8 mouse cellular contexts compared by ENCODE assay signal in the genomic region with DNA sequence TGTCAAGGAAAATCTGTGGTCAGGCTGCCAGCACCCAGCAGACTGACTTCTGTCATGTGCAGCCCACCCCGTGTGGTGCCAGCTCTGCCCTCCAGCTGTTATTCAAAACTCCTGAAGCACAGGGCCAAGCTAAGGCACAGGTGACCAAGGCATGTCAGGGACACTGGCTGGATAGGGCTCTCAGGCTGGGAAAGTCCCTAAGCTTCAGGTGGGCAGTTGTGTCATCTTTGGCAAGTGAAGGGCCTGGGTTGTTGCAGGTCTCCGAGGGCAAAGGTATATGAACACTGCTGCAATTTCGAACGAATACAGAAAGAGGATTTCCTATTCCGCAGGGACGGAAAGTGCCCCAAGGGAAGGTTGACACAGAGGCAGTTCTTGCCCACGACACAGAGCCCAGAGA. TPM values are rescaled to one million over a fixed set of nuclear protein-coding genes. Genes with fewer than 3 reads are reported as not detected.
DNase-seq lines count a peak whose midpoint lies in the region; ATAC-seq and TF ChIP-seq lines count a peak whose summit lies in the region.

No protein-coding gene starts in this region.

- peaks cover 59% of the 10 kb centered on the region for H3K4me1 ChIP-seq in embryonic facial prominence, embryonic 12.5 days
- peaks cover 61% of the 10 kb centered on the region for H3K4me1 ChIP-seq in limb, embryonic 10.5 days
- peaks cover 92% of the 10 kb centered on the region for H3K4me1 ChIP-seq in neural tube, embryonic 15.5 days

- intact Hi-C loops in gastrocnemius, adult 2 months (cut with DNase I): no loop called here
- intact Hi-C loops in gastrocnemius, postnatal 14 days (cut with DNase I; ENCODE audit: low total_unique reads): no loop called here

- H3K4me2 ChIP-seq in embryonic facial prominence, embryonic 12.5 days (replicated peaks): peak overlapping the region; percentile 92
- H3K4me2 ChIP-seq in neural tube, embryonic 15.5 days: peak overlapping the region; percentile 95

- DNase-seq in gastrocnemius, adult 2 months: peak; percentile 35
- no peak for DNase-seq in gastrocnemius, postnatal 14 days
- peak; percentile 53 for DNase-seq in limb, embryonic 10.5 days (ENCODE audit: low spot score)
- DNase-seq in spleen, postnatal 4 days (ENCODE audit: low spot score in 2 of 2): no peak

- no peak for ATAC-seq in embryonic facial prominence, embryonic 12.5 days (ENCODE audit: insufficient number of reproducible peaks, insufficient read depth, low FRiP score, low TSS enrichment)
- ATAC-seq in neural tube, embryonic 15.5 days (ENCODE audit: low FRiP score): no peak; the same call in 1 of the 2 replicates
- no peak for ATAC-seq in megakaryocyte progenitor cell, adult 5-6 weeks (replicated peaks; ENCODE audit: poor library complexity)

- peak overlapping the region; percentile 86 for H3K9ac ChIP-seq in embryonic facial prominence, embryonic 12.5 days
- peak overlapping the region; percentile 80 for H3K9ac ChIP-seq in neural tube, embryonic 15.5 days (replicated peaks)

- H3ac ChIP-seq in C2C12 (ENCODE audit: control insufficient read depth, insufficient read length, low read depth): peak overlapping the region; percentile 76

- TF ChIP-seq CTCF in gastrocnemius, adult 2 months (IDR thresholded peaks at IDR 0.05): no peak
- no peak for TF ChIP-seq CTCF in C2C12 (IDR thresholded peaks at IDR 0.05; ENCODE audit: control insufficient read depth, insufficient read depth, insufficient read length)

- peak overlapping the region; percentile 75 for H3K4me3 ChIP-seq in gastrocnemius, adult 2 months
- H3K4me3 ChIP-seq in C2C12 (ENCODE audit: insufficient read depth, poor library complexity, severe bottlenecking): peak overlapping the region; percentile 40
- H3K4me3 ChIP-seq in embryonic facial prominence, embryonic 12.5 days: peak overlapping the region; percentile 63
- H3K4me3 ChIP-seq in limb, embryonic 10.5 days: peak overlapping the region; percentile 70
- H3K4me3 ChIP-seq in neural tube, embryonic 15.5 days (replicated peaks): peak overlapping the region; percentile 81

- H3K79me3 ChIP-seq in C2C12 (ENCODE audit: low read depth): no peaks in the 10 kb centered on the region

- no peaks in the 10 kb centered on the region for H3K36me3 ChIP-seq in C2C12 (ENCODE audit: control insufficient read depth, insufficient read depth)
- no peaks in the 10 kb centered on the region for H3K36me3 ChIP-seq in embryonic facial prominence, embryonic 12.5 days
- peaks cover 4% of the 10 kb centered on the region; the same call in 1 of the 2 replicates for H3K36me3 ChIP-seq in limb, embryonic 10.5 days
- no peaks in the 10 kb centered on the region for H3K36me3 ChIP-seq in neural tube, embryonic 15.5 days

- no peaks in the 10 kb centered on the region for H3K79me2 ChIP-seq in C2C12 (ENCODE audit: control insufficient read depth, insufficient read depth)

- H3K27ac ChIP-seq in gastrocnemius, adult 2 months: peak overlapping the region; percentile 87
- no peak overlapping the region for H3K27ac ChIP-seq in embryonic facial prominence, embryonic 12.5 days
- peak overlapping the region; percentile 87 for H3K27ac ChIP-seq in limb, embryonic 10.5 days
- peak overlapping the region; percentile 85 for H3K27ac ChIP-seq in neural tube, embryonic 15.5 days (replicated peaks)

- no peaks in the 10 kb centered on the region for H3K9me3 ChIP-seq in embryonic facial prominence, embryonic 12.5 days
- H3K9me3 ChIP-seq in limb, embryonic 10.5 days (replicated peaks): no peaks in the 10 kb centered on the region
- no peaks in the 10 kb centered on the region for H3K9me3 ChIP-seq in neural tube, embryonic 15.5 days (replicated peaks)

- WGBS in embryonic facial prominence, embryonic 12.5 days: 5% methylated on average over 7 of the region's 7 CpGs
- 13% methylated on average over 7 of the region's 7 CpGs for WGBS in limb, embryonic 10.5 days
- 14% methylated on average over 7 of the region's 7 CpGs for WGBS in neural tube, embryonic 15.5 days

- no peaks in the 10 kb centered on the region for H3K27me3 ChIP-seq in C2C12 (ENCODE audit: control insufficient read depth, insufficient read depth, insufficient read length)
- H3K27me3 ChIP-seq in embryonic facial prominence, embryonic 12.5 days: no peaks in the 10 kb centered on the region
- peaks cover 22% of the 10 kb centered on the region for H3K27me3 ChIP-seq in limb, embryonic 10.5 days (ENCODE audit: low read depth, poor library complexity, severe bottlenecking)
- H3K27me3 ChIP-seq in neural tube, embryonic 15.5 days (replicated peaks): no peaks in the 10 kb centered on the region

TF ChIP-seq in C2C12, 6 proteins besides CTCF, POLR2A, EP300 and RAD21:
- no peak for TF ChIP-seq USF1 (IDR thresholded peaks at IDR 0.05; ENCODE audit: low read depth)
- no peak for TF ChIP-seq MYOG (IDR thresholded peaks at IDR 0.05; ENCODE audit: control insufficient read depth, extremely low read depth, insufficient read length)
- no peak for TF ChIP-seq FOSL1 (IDR thresholded peaks at IDR 0.05; ENCODE audit: insufficient read depth, low read length, poor library complexity, severe bottlenecking)
- no peak for TF ChIP-seq MYOD1 (IDR thresholded peaks at IDR 0.05; ENCODE audit: control insufficient read depth, insufficient read length, low read depth)
TF ChIP-seq in C2C12: peak in this region for 0.

RNA-seq across cellular contexts. Expression of gene Tbc1d24, which starts 0.5 kb away (rescaled TPM):
- 1 to 10 TPM; 4.0 to 7.1 TPM for total RNA-seq in gastrocnemius, adult 2 months (2021)
- 1 to 10 TPM; 3.4 to 3.5 TPM for total RNA-seq in gastrocnemius, postnatal 14 days (2021)
- polyA plus RNA-seq in C2C12 (2012; fragmentation: generic; extraction: Trizol): 3.8 TPM
- 8.7 and 8.9 TPM in 2 replicates for polyA plus RNA-seq in embryonic facial prominence, embryonic 12.5 days (2016; fragmentation: Nextera tagmentation; extraction: Ambion mirVana)
- 3.9 and 8.7 TPM in 2 replicates for polyA plus RNA-seq in limb, embryonic 10.5 days (2016; fragmentation: Nextera tagmentation; extraction: Ambion mirVana)
- polyA plus RNA-seq in neural tube, embryonic 15.5 days (2015; fragmentation: Nextera tagmentation; extraction: Ambion mirVana): 21.0 and 24.0 TPM in 2 replicates
- total RNA-seq in megakaryocyte progenitor cell, adult 5-6 weeks (2015): 3.6 and 6.4 TPM in 2 replicates
- 6.4 and 6.6 TPM in 2 replicates for total RNA-seq in megakaryocyte progenitor cell, adult 5-6 weeks (2017)

RNA-seq across cellular contexts. Expression of gene Ntn3, which starts 4.5 kb away (rescaled TPM):
- under 1 TPM; 0.31 to 0.39 TPM for total RNA-seq in gastrocnemius, adult 2 months (2021)
- total RNA-seq in gastrocnemius, postnatal 14 days (2021): 1 to 10 TPM in 1 of 2 experiments, under 1 TPM in 1; 0.86 to 1.1 TPM
- 0.26 TPM for polyA plus RNA-seq in C2C12 (2012; fragmentation: generic; extraction: Trizol)
- 20.2 and 20.3 TPM in 2 replicates for polyA plus RNA-seq in embryonic facial prominence, embryonic 12.5 days (2016; fragmentation: Nextera tagmentation; extraction: Ambion mirVana)
- 6.7 and 10.7 TPM in 2 replicates for polyA plus RNA-seq in limb, embryonic 10.5 days (2016; fragmentation: Nextera tagmentation; extraction: Ambion mirVana)
- 5.9 and 6.0 TPM in 2 replicates for polyA plus RNA-seq in neural tube, embryonic 15.5 days (2015; fragmentation: Nextera tagmentation; extraction: Ambion mirVana)
- 0.15 TPM in 1 of 2 replicates, not detected in the other for total RNA-seq in megakaryocyte progenitor cell, adult 5-6 weeks (2015)
- total RNA-seq in megakaryocyte progenitor cell, adult 5-6 weeks (2017): 0.12 and 0.30 TPM in 2 replicates

RNA-seq across cellular contexts. Expression of gene Tedc2, which starts 15.8 kb away (rescaled TPM):
- total RNA-seq in gastrocnemius, adult 2 months (2021): 1 to 10 TPM; 1.4 to 2.5 TPM
- 1 to 10 TPM; 1.9 to 2.3 TPM for total RNA-seq in gastrocnemius, postnatal 14 days (2021)
- polyA plus RNA-seq in C2C12 (2012; fragmentation: generic; extraction: Trizol): 13.2 TPM
- 16.2 and 16.5 TPM in 2 replicates for polyA plus RNA-seq in embryonic facial prominence, embryonic 12.5 days (2016; fragmentation: Nextera tagmentation; extraction: Ambion mirVana)
- polyA plus RNA-seq in limb, embryonic 10.5 days (2016; fragmentation: Nextera tagmentation; extraction: Ambion mirVana): 24.1 and 24.5 TPM in 2 replicates
- polyA plus RNA-seq in neural tube, embryonic 15.5 days (2015; fragmentation: Nextera tagmentation; extraction: Ambion mirVana): 8.8 and 10.7 TPM in 2 replicates
- total RNA-seq in megakaryocyte progenitor cell, adult 5-6 weeks (2015): 7.8 and 10.2 TPM in 2 replicates
- 13.9 and 16.2 TPM in 2 replicates for total RNA-seq in megakaryocyte progenitor cell, adult 5-6 weeks (2017)

RNA-seq across cellular contexts. Expression of gene Atp6v0c, which starts 35.3 kb away (rescaled TPM):
- total RNA-seq in gastrocnemius, adult 2 months (2021): 100 to 1,000 TPM; 147 to 152 TPM
- total RNA-seq in gastrocnemius, postnatal 14 days (2021): 100 to 1,000 TPM; 167 to 178 TPM
- polyA plus RNA-seq in C2C12 (2012; fragmentation: generic; extraction: Trizol): 377 TPM
- polyA plus RNA-seq in embryonic facial prominence, embryonic 12.5 days (2016; fragmentation: Nextera tagmentation; extraction: Ambion mirVana): 445 and 455 TPM in 2 replicates
- polyA plus RNA-seq in limb, embryonic 10.5 days (2016; fragmentation: Nextera tagmentation; extraction: Ambion mirVana): 414 and 422 TPM in 2 replicates
- 1,457 and 1,659 TPM in 2 replicates for polyA plus RNA-seq in neural tube, embryonic 15.5 days (2015; fragmentation: Nextera tagmentation; extraction: Ambion mirVana)
- total RNA-seq in megakaryocyte progenitor cell, adult 5-6 weeks (2015): 405 and 437 TPM in 2 replicates
- 109 and 145 TPM in 2 replicates for total RNA-seq in megakaryocyte progenitor cell, adult 5-6 weeks (2017)

RNA-seq across cellular contexts. Expression of gene Amdhd2, which starts 41.3 kb away (rescaled TPM):
- total RNA-seq in gastrocnemius, adult 2 months (2021): 1 to 10 TPM; 8.4 to 8.8 TPM
- total RNA-seq in gastrocnemius, postnatal 14 days (2021): 10 to 100 TPM in 1 of 2 experiments, 1 to 10 TPM in 1; 9.5 to 13.5 TPM
- polyA plus RNA-seq in C2C12 (2012; fragmentation: generic; extraction: Trizol): 41.9 TPM
- polyA plus RNA-seq in embryonic facial prominence, embryonic 12.5 days (2016; fragmentation: Nextera tagmentation; extraction: Ambion mirVana): 40.9 and 42.7 TPM in 2 replicates
- polyA plus RNA-seq in limb, embryonic 10.5 days (2016; fragmentation: Nextera tagmentation; extraction: Ambion mirVana): 49.1 and 49.5 TPM in 2 replicates
- polyA plus RNA-seq in neural tube, embryonic 15.5 days (2015; fragmentation: Nextera tagmentation; extraction: Ambion mirVana): 35.7 and 37.8 TPM in 2 replicates
- total RNA-seq in megakaryocyte progenitor cell, adult 5-6 weeks (2015): 21.9 and 33.7 TPM in 2 replicates
- 65.1 and 65.5 TPM in 2 replicates for total RNA-seq in megakaryocyte progenitor cell, adult 5-6 weeks (2017)

Comparison
In these comparisons a context has a peak if more than half of its experiments do, and no peak if none do; other contexts are left out.
1. DNase-seq: peak in gastrocnemius, adult 2 months (single experiment) and limb, embryonic 10.5 days (single experiment); none in gastrocnemius, postnatal 14 days (single experiment) and spleen, postnatal 4 days (0 of 2).
2. Peak in every context shown above with its lines, with median percentiles within 50 percentile points of each other: H3K4me3 ChIP-seq.